Mouse (Mus musculus) c-Kit-negative CD71-positive TER-119-positive erythroid progenitor cells, embryonic 14.5 days (primary cell): ENCODE results near the gene Ccdc77.
A peak's percentile ranks its signal among the peaks of the same experiment; 100 is the strongest.

ENCODE experiments used
- DNase-seq: peaks from one replicate; pipeline ENCODE4 v3.0.0-alpha.2; 2013; ENCODE audit warnings: low read depth, low spot score

Ccdc77 gene

GRCm38 (mm10) chr6:120363688-120364522, at the start of gene Ccdc77, which contains the start of gene Kdm5a:
TSS of gene Ccdc77 (minus strand) at chr6:120364374.
TSS of gene Kdm5a (plus strand) at chr6:120364124.
- DNase-seq, result peak; percentile 71

- DNase-seq, result no peak
These were observed 39.8 kb upstream of the Ccdc77 start for GRCm38 (mm10) chr6:120403936-120404335.

- DNase-seq, result no peak
These were observed 31.6 kb upstream of the Ccdc77 start for GRCm38 (mm10) chr6:120395622-120396345.

- DNase-seq, result peak; percentile 29
These were observed 28.6 kb upstream of the Ccdc77 start for GRCm38 (mm10) chr6:120392811-120393210.

GRCm38 (mm10) chr6:120390054-120390453, 25.9 kb upstream of the Ccdc77 start:
- no peak for DNase-seq

- no peak for DNase-seq
These were observed 12.6 kb upstream of the Ccdc77 start for GRCm38 (mm10) chr6:120376736-120377135.

- DNase-seq, result no peak
These were observed 877 bp upstream of the Ccdc77 start for GRCm38 (mm10) chr6:120365051-120365450.

- no peak for DNase-seq
These were observed 340 bp upstream of the Ccdc77 start for GRCm38 (mm10) chr6:120364523-120364905.

GRCm38 (mm10) chr6:120362774-120363687, 1.1 kb downstream of the Ccdc77 start:
- DNase-seq, result no peak

GRCm38 (mm10) chr6:120362124-120362523, 2.0 kb downstream of the Ccdc77 start:
- no peak for DNase-seq

- DNase-seq, result peak; percentile 86
These were observed 6.9 kb downstream of the Ccdc77 start for GRCm38 (mm10) chr6:120356951-120357945.

- DNase-seq, result no peak
These were observed 7.7 kb downstream of the Ccdc77 start for GRCm38 (mm10) chr6:120356478-120356877.

GRCm38 (mm10) chr6:120349018-120349417, 15.2 kb downstream of the Ccdc77 start:
- no peak for DNase-seq

GRCm38 (mm10) chr6:120343992-120344391, 20.2 kb downstream of the Ccdc77 start:
- DNase-seq, result no peak

- DNase-seq, result no peak
These were observed 31.8 kb downstream of the Ccdc77 start for GRCm38 (mm10) chr6:120332351-120332750.

- peak; percentile 72 for DNase-seq
These were observed 39.8 kb downstream of the Ccdc77 start for GRCm38 (mm10) chr6:120324295-120324927.

- no peak for DNase-seq
These were observed 43.8 kb downstream of the Ccdc77 start for GRCm38 (mm10) chr6:120320369-120320768.

GRCm38 (mm10) chr6:120319129-120319528, 45.0 kb downstream of the Ccdc77 start:
- DNase-seq, result no peak

GRCm38 (mm10) chr6:120318303-120318940, 45.8 kb downstream of the Ccdc77 start:
- no peak for DNase-seq
